Mouse (Mus musculus) right cerebral cortex, adult 18-20 months (tissue): ENCODE measurements around the gene Adarb1.

Experiments
- DNase-seq: peaks from one replicate; pipeline ENCODE4 v3.0.0; 2022; ENCODE audit warnings: mixed read lengths

The Adarb1 gene

GRCm38 (mm10) chr10:77381191-77381590 is 36.9 kb downstream of the Adarb1 start:
- no peak for DNase-seq

GRCm38 (mm10) chr10:77380716-77381115 is 37.4 kb downstream of the Adarb1 start:
- no peak for DNase-seq

GRCm38 (mm10) chr10:77379199-77379598 is 38.9 kb downstream of the Adarb1 start:
- DNase-seq = no peak

GRCm38 (mm10) chr10:77376056-77376455 is 42.0 kb downstream of the Adarb1 start:
- no peak for DNase-seq

- DNase-seq = no peak
Observed at GRCm38 (mm10) chr10:77374948-77375347, 43.1 kb downstream of the Adarb1 start.

- DNase-seq = no peak
Observed at GRCm38 (mm10) chr10:77374407-77374806, 43.7 kb downstream of the Adarb1 start.

GRCm38 (mm10) chr10:77370129-77370528 is 47.9 kb downstream of the Adarb1 start:
- no peak for DNase-seq

GRCm38 (mm10) chr10:77367973-77368372 is 50.1 kb downstream of the Adarb1 start:
- no peak for DNase-seq

GRCm38 (mm10) chr10:77366959-77367358 is 51.1 kb downstream of the Adarb1 start:
- DNase-seq = no peak

- DNase-seq = peak; percentile 65
Observed at GRCm38 (mm10) chr10:77365212-77365611, 52.9 kb downstream of the Adarb1 start.

- no peak for DNase-seq
Observed at GRCm38 (mm10) chr10:77360486-77360885, 57.6 kb downstream of the Adarb1 start.

- no peak for DNase-seq
Observed at GRCm38 (mm10) chr10:77357957-77358356, 60.1 kb downstream of the Adarb1 start.

GRCm38 (mm10) chr10:77353031-77353745 is 64.9 kb downstream of the Adarb1 start:
- peak; percentile 88 for DNase-seq

- peak; percentile 72 for DNase-seq
Observed at GRCm38 (mm10) chr10:77342842-77343241, 75.2 kb downstream of the Adarb1 start.

GRCm38 (mm10) chr10:77341711-77342110 is 76.4 kb downstream of the Adarb1 start:
- DNase-seq = peak; percentile 33

GRCm38 (mm10) chr10:77341059-77341458 is 77.0 kb downstream of the Adarb1 start:
- no peak for DNase-seq

GRCm38 (mm10) chr10:77339871-77340341 is 78.2 kb downstream of the Adarb1 start:
- no peak for DNase-seq

- DNase-seq = no peak
Observed at GRCm38 (mm10) chr10:77333518-77333917, 84.6 kb downstream of the Adarb1 start.

- no peak for DNase-seq
Observed at GRCm38 (mm10) chr10:77329446-77330094, 88.5 kb downstream of the Adarb1 start.

GRCm38 (mm10) chr10:77324716-77325115 is 93.4 kb downstream of the Adarb1 start:
- DNase-seq = peak; percentile 48

GRCm38 (mm10) chr10:77321611-77322010 is 96.5 kb downstream of the Adarb1 start:
- DNase-seq = no peak

GRCm38 (mm10) chr10:77321001-77321400 is 97.1 kb downstream of the Adarb1 start:
- DNase-seq = no peak

GRCm38 (mm10) chr10:77315682-77316081 is 102.4 kb downstream of the Adarb1 start:
- peak; percentile 82 for DNase-seq

- DNase-seq = no peak
Observed at GRCm38 (mm10) chr10:77314711-77315266, 103.3 kb downstream of the Adarb1 start.
